Mouse (Mus musculus) frontal cortex, postnatal 10 days (tissue): ENCODE data around the gene Zfp710.

Experiments used
- DNase-seq, 2 experiments: peaks; one replicate each; pipeline ENCODE4 v3.0.0; 2022; ENCODE audit warnings: low spot score in 2 of 2, mixed read lengths in 1 of 2

The Zfp710 gene

DNA sequence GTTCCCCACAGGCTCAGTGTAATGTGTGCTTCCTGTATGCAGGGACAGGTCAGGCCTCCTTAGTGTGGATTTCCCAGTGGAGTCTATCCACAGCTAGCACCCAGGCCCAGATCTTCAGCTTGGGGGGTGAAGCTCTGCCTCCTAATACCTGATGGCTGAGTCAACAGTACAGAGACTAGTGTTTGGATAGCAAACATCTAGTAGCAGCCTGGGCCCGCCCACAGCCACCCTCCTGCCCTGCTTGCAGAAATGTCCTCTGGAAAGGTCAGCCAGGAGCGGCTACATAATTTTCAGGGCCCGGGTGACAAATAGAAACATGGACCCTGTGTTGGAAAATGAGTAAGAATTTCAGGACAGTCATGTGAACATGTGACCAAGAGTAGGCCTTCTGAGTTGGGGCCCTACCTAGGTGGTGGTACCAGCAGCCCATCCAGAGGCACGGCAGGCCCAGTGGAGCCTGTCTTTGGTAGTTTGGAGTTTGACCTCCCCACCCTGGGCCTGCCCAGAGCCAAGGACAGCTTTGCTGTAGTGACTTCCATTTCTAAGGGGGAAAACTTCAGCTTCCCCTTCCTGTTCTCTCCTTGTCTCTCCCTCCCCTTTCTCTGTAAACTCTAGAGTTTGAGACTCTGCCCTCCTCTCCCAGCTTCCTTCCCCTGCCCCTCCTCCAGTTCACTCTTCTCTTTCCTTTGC, 32.5 kb downstream of the Zfp710 start:
- no peak for DNase-seq

GRCm38 (mm10) chr7:80057781-80058180, 33.2 kb downstream of the Zfp710 start:
- DNase-seq, result no peak

GRCm38 (mm10) chr7:80058405-80059063, 33.9 kb downstream of the Zfp710 start:
- no peak for DNase-seq

- DNase-seq, result no peak
Measured at GRCm38 (mm10) chr7:80059064-80059838, 34.6 kb downstream of the Zfp710 start.

DNA sequence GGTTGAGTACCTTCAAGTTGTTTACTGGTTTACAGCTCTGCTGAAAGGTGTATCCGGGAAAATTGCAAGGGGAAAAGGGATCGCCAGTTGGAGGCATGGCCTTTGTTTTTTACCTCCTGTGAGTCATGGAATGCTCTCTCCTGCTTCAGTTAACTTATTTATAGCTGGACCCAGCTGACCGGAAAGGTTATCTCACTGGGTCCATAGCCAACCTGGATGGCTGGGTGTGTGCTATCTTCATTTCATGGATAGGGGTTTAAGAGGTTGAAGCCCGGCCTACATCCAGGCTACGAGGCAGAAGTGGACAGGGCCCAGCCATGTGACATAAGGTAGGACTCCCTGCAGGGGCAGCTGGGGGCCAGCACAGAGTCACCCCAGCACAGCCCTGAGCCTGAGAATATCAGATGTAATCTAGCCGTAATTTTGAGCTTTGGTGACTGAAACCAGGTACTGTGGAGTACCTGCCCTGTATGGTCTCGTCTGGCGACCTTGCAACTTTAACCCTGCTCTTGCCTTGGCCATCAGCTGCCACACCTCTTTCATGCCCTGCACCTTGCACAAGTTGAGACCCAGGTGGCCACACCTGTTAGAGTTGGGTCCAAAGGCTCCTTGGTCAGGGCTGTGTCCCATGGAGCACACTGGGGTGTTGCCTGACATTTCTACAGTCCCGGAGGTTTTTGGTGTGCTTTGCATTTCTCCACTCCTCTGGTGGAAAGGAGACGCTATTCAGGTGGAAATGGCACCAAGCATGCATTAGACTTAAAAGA, 35.6 kb downstream of the Zfp710 start:
- DNase-seq, result no peak

GRCm38 (mm10) chr7:80062083-80062826, 37.6 kb downstream of the Zfp710 start:
- no peak for DNase-seq

DNA sequence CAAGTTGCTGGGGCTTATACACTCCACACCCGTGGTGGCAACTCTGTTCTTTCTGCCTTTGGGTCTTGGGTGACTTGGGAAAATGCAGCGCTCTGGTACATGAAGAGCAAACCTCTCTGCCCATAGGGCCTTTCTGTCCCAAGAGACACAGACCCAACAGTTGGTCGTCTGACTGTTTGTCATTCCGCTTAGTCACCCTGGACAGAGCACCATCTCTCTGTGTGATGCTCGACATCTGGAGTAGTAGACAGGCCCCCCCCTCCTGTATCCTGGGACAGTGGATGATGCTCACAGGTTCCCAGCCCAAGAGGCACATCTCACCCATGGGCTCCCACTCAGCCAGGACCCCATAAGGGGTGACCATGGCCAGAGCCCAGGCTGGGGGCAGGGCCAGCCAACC, 38.6 kb downstream of the Zfp710 start:
- DNase-seq, result no peak

- no peak for DNase-seq
Measured at GRCm38 (mm10) chr7:80063902-80064736, 39.5 kb downstream of the Zfp710 start.

- DNase-seq, result no peak
Measured at GRCm38 (mm10) chr7:80065250-80065649, 40.6 kb downstream of the Zfp710 start.

DNA sequence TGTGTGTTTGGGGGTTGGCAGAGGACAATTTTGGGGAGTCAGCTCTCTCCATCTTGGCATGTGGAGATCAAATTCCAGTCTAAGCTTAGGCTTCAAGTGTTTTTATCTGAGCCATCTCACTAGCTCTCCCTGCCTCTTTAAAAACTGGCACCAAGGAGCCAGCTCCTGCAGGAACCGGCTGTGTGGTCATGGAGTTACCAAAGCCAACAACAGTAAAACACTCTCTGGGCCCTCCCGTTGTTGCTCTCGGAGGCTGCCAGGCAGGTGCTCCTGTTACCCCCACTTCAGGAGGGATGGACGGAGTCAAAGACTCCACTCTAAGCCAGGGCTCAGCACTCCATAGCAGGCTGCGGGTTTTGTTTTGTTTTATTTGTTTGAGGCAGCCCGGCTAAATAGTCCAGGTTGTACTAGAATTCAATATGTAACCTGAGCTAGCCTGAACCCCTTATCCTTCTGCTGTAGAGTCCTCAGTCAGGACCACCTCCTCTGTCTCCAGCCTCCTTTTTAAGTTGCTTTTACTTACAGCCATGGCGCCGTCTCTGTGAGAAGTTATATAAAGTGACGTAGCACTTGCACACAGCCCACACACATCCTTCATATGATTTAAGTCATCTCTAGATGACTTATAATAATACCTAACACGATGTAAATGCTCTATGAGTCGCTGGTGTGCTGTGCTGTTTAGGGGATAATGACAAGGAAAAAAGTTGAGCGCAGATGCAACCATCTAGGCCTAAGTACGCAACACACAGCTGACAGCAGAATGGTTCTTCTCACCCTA, 42.3 kb downstream of the Zfp710 start:
- DNase-seq, result no peak

DNA sequence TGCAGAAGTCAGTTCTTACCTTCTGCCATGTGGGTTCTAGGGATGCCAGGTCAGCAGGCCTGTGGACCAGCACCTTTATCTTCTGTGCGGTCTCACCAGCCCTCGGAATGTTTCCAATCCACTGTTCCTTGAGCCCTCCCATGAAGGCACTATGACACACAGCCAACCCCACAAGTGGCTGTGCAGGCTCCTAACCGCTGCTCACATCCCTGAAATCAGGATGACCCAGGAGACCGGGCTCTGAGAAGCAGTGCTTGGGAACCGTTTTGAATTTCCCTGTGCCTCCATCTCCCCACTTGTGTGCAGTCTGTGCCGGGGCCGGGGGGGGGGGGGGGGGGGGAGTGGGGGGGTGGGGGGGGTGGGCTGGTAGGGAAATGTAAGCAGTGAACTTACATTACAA, 43.7 kb downstream of the Zfp710 start:
- no peak for DNase-seq

- DNase-seq, result peak; percentile 59 to 72
Measured at GRCm38 (mm10) chr7:80069615-80070327, 45.2 kb downstream of the Zfp710 start.

- no peak for DNase-seq
Measured at GRCm38 (mm10) chr7:80071209-80071608, 46.6 kb downstream of the Zfp710 start.

GRCm38 (mm10) chr7:80072297-80072696, 47.7 kb downstream of the Zfp710 start:
- DNase-seq, result no peak

GRCm38 (mm10) chr7:80073506-80073905, 48.9 kb downstream of the Zfp710 start:
- no peak for DNase-seq

GRCm38 (mm10) chr7:80074921-80075441, 50.4 kb downstream of the Zfp710 start:
- no peak for DNase-seq

DNA sequence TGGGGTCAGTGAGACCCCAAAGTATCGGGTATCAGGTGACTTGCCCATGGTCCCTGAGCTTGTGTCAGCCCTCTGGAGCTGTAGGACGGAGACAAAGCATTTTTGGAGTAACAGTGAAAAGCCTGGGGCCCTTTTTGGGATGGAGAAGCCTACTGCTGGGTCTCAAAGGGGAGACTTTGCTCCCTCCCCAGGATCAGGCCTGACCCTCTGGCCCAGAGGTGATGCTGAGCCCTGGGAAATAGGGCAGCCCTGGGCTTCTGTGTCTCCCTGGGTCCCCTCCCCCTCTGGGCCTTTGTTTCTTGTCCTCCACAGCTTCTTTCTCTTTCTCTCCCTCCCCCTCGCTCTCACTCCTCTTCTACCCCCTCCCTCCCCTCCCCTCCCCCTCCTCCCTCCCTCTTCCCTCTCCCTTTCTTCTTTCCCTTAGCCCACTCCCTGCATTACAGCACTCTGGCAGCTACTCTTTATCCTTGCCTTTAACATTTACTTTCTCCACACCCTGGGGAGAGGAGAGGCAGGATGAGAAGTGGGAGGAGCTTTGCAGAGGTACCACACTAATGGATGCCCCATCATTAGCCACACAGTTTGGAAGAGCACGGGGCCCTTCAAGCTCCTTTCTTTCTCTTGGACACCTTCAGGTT, 51.5 kb downstream of the Zfp710 start:
- DNase-seq, result no peak
